Mouse (Mus musculus) left cerebral cortex, postnatal 25 days (tissue): ENCODE data around the gene Lrrc56. TPM values are rescaled to one million over a fixed set of nuclear protein-coding genes. Genes with fewer than 3 reads are reported as not detected.

Source experiments
- DNase-seq, 2 experiments: peaks; one replicate each; pipeline ENCODE4 v3.0.0; 2022; ENCODE audit warnings: low spot score in 2 of 2, mixed read lengths in 1 of 2
- intact Hi-C: fragments of 180-260 bp; cut with DNase I; formaldehyde crosslinking; loops from one replicate; pipeline ENCODE4 v1.15.1; 2025
- total RNA-seq, 2 experiments: library from RNA; stranded (reverse); gene quantifications; 2 replicates each; pipeline ENCODE4 v1.2.3; 2021

Gene Lrrc56
- total RNA-seq, 2 experiments from 2014 or later, result 3.1 to 4.4 TPM

DNA sequence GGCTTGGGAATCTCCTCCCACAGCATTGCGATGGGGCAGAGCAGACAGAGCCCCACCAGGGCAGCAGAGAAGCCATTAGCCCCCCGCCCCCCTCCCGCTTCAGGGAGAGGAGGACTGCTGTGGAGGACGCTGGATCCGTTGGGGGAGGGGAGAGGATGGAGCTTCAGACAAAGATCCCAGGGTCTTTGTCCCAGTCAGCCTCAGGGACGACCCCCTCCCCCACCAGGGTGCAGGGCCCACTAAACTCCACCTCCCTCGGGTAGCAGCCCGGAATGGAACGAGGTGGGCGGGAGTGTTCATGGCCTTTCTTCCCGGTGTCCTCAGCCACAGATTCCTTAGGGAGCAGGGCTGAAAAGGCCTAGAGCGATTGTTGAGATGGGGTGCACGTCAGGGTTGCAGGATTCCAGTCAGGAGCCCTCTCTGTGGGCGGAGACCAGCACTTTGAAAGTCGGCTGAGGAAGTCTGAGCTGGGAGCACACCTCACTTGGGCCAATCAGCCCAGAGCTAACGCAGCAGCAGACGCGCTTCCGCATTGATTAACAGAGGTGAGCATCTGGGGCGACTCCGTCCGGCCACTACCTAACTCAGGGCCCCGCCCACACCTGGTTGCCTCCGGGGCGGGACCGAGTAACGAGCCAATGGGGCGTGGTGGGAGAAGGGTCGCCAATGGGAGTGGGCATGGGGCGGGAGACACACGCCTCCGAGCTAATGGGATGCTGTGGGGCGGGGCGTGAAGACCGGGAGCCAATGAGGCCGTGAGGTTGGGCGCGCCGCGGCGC is 21.3 kb downstream of the Lrrc56 start, which contains the start of gene Rassf7:
TSS of gene Rassf7 (plus strand) at position 760 of the 779 bp plus-strand sequence.
- intact Hi-C loops, result no loop called here
- peak; percentile 79 to 80 for DNase-seq

DNA sequence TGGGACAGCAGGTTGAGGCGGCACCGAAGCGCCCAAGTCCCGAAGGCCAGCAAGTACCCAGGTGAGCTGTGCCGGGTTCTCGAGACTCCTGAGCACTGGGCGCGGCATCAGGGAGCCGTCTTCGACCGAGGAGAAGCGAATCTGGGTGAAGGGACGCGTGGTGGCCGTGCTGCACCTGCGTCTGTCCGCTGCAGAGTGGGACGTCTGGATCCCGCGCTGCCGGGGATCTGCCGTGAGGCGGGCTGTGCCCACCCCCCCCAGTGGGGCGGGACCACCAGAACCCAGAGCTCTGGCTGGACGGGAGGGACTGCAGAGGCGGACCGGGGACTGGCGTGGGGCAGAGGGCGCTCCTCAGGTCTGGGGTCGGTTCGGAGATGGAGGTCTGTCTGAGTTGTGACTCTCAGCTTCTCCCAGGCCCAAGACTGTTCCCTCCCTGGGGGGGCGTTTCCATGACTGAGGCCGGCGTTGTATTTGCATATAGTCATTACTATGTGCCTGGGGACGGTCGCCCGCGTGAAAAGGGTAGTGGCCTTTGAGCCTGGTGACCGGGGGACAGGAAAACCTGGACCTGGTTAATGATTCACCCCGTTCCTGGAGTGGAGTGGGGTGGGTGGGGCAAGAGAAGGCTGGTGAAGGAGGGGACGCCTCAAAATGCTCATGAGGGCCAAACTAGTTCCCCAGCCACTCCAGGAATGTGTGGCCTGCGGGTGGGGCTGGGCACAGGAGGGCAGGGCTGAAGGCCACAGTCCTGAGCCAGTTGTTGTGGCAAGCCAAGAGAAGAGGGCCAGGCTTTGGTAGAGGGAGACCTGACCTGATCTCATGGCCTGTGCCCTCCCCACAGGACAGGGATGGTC is 22.1 kb downstream of the Lrrc56 start:
- intact Hi-C loops, result no loop called here
- DNase-seq, result no peak

DNA sequence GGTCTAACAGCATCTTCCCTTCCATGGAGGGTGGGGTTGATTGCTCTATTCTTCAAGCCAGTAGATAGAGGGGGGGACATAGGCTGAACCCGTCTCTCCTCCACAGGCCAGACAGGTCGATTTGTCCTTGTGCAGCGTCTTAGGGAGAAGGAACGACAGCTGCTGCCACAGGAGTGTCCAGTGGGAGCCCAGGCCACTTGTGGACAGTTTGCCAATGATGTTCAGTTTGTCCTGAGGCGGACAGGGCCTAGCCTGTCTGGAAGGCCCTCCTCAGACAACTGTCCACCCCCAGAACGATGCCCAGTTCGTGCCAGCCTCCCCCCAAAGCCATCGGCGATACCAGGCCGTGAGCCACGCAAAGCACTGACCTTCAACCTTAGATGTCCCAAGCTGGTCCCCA is 22.9 kb downstream of the Lrrc56 start:
- intact Hi-C loops, result no loop called here
- no peak for DNase-seq

DNA sequence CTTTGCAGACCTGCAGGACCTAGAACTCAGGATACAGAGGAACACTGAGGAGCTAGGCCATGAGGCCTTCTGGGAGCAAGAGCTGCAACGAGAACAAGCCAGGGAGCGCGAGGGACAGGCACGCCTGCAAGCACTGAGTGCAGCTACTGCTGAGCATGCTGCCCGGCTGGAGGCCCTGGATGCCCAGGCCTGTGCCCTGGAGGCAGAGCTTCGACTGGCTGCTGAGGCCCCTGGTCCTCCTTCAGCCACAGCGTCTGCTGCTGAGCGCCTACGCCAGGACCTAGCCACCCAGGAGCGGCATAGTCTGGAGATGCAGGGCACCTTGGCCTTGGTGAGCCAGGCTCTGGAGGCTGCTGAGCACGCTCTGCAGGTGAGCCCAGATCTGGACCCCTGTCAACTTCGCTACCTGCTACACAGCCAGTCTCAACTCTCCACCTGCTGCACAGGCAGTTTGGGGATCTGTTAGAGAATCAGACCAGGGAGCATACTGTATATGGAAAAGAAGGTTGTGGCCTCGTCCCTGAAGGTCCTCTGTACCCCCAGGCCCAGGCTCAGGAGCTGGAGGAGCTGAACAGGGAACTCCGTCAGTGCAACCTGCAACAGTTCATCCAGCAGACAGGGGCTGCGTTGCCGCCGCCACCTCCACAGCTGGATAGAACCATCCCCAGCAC is 23.5 kb downstream of the Lrrc56 start:
- no peak for DNase-seq
- intact Hi-C loops, result no loop called here

DNA sequence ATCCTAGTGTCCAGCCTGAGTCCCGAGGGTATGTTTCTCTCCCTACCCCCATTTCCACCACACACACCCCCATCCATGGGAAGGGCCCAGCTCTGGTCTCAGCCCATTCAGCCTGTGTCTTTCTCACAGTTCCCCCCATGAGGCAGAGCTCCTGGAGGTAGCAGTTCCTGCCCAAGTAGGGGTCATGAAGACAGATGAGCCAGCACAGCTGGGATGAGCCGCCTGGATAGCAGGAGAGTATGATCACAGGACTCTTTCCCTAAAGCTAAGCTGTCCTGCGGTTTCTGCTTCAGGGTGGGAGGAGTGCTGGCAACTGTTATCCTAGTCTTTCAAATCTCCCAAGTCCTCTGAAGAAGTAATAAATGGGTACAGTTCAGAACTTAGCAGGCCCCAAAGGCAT is 24.2 kb downstream of the Lrrc56 start:
- DNase-seq, result no peak
- intact Hi-C loops, result no loop called here

DNA sequence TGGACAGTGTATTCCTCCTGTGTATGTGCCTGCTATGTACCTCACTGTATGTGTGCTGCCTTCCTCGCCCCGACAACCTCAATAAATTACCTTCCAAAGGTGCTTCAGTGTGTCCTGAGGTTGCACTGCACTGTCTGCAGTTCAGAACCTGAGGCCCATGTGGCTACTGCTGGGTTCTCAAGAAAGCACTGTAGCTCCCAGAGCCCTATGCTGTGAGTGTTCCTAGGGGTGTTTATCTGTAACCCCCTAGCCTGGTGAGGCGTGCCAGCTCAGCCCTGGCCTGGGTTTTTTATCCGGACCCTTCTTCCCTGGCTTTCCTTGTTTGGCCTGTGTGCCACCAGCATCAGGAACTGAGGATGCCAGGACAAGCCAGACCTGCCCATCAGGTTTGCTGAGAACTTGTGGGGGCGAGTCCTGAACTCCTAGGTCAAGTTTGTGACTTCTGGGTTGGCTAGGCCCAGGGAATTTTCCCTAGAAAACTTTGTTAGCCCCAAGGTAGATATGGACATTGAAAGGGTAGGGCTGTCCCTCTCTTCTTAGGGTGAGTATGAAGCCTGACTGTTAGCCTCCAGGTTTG is 24.7 kb downstream of the Lrrc56 start:
- DNase-seq, result no peak
- intact Hi-C loops, result no loop called here

DNA sequence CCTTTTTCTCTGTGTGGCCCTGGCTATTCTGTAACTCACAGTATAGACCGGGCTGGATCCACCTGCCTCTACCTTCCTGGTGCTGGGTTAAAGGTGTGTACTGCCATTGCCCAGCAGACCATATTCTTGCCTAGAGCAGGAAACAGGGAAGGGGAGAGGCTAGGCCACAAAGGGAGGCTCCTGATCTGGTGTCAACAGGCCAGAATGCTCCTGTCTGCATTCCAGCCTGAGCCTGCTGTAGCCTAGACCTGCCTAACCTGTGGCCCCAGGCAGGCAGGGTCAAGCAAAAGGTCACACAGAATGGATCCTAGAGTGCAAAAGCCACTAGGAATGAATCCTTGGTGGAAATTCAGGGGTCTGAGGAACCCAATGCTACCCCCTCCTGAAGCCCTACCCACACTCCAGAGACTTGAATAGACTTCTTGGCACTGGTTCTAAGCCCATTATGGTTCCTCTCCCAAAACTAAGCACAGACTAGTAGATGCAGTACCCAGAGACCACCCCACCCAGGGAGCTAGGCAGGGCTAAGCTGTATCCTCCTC is 25.7 kb downstream of the Lrrc56 start:
- intact Hi-C loops, result no loop called here

DNA sequence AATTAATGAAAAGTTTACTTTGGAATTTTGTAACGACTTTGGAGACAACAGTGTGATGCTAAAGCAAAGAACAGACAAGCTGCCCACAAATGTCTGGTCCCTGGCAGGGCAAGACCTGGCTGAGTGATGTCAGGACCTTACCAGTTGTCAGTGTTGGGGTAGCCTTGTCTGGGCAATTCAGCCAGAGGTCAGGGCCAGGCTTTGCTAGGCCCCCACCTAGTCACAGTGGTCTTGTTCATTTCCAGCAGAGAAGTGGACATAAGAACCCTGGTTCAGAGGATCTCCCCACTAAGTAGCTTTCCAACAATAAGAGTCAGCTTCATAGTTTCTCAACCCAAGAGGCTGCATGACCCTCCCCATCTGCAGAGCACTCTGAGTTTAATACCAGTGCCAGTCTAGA is 26.4 kb downstream of the Lrrc56 start:
- intact Hi-C loops, result no loop called here
- DNase-seq, result no peak

More for the DNA sequence above, 25.7 kb downstream of the Lrrc56 start:
- no peak for DNase-seq

DNA sequence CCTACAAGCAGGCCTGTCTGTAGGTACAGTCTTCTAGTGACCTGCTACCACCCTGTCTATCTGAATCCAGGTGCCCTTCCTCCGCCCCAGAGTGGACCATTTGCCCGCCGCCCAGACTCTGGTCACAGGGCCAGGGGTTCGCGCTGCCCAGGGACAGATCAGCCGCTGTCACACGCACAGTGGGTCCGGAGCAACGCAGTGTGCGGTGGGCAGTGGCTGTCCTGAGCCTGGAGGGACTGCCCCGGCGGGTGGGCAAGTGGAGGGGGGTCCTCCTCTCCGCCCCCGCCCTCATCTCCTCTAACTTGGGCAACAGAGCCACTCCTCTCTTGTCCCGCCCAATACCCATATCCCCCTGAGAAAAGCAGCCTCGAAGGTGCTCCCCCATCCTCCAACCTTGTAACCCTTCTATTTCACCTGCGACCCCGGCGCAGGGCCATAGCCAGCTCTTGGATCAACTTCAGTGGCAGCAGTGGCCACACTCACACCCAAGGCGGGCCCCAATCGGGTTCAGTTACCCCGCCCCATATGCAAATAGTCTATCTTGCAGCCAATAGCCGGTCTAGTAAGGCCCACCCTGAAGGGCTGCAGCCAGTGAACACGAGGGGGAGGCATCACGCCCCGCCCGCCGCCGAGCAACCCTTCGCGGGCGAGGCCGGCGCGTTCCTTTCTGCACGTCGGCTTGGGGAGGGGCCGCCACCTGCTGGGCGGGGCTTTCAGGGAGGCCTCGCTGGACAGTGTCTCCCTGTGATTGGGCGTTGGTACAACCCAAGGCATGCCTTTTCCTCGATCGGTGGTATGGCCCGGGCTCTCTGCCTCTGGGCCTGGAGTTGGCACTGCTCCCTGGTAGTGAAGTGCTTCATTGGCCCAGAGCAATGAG is 27.5 kb downstream of the Lrrc56 start:
- peak; percentile 91 to 96 for DNase-seq
- intact Hi-C loops, result no loop called here

DNA sequence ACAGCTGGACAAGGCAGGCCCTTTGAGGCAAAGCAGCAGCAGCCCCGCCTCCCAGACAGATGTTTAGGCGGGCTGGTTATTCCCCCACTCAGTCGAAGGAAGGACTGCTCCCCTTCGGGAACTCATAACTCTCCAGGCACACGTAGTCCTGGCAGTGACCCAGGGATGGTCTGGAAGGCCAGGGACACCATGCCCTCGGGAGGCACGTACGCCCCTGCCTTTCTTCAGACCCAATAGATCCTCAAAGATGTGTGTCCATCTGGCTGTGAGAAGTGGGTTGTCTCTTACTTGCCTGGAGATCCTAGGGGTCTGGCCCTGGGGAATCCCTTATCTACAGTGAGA is 28.1 kb downstream of the Lrrc56 start:
- DNase-seq, result no peak
- intact Hi-C loops, result no loop called here

DNA sequence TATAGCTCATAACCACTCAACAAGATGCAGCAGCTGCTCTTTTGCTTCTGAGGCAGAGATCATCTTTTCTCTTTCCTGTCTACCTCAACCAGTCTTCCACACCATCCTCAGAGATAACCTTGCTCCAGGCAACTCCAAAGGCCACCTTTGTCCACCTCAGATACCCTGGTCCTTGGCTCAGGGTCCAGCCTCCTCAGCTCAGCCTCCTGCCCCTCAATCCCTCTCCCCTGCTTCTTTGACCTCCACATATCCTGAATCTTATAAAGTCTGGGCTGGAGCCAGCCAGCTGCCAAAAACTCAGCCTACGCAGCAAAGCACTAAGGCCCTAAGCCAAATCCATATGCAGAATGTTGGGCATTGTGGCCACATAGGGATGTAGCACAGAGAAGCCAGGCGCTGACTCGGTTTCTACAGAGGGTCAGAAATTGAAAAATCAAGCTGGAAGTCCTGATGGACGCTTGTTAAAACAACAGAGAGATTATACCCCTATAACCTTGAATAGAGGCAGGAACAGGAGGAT is 28.8 kb downstream of the Lrrc56 start:
- intact Hi-C loops, result no loop called here
- DNase-seq, result no peak

DNA sequence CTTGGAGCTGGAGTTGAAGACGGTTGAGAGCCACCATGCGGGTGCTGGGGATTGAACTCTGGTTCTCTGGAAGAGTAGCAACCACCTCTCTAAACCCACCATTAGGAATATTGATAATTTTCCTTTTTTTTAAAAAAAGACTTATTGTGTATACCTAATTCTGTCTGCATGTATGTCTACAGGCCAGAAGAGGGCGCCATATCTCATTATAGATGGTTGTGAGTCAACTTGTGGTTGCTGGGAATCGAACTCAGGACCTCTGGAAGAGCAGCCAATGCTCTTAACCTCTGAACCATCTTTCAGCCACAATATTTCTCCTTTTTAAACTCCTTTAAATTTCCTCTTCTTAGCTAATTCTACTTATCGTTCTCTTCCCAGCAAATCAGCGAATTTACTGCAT is 32.6 kb downstream of the Lrrc56 start:
- intact Hi-C loops, result no loop called here
- DNase-seq, result no peak

DNA sequence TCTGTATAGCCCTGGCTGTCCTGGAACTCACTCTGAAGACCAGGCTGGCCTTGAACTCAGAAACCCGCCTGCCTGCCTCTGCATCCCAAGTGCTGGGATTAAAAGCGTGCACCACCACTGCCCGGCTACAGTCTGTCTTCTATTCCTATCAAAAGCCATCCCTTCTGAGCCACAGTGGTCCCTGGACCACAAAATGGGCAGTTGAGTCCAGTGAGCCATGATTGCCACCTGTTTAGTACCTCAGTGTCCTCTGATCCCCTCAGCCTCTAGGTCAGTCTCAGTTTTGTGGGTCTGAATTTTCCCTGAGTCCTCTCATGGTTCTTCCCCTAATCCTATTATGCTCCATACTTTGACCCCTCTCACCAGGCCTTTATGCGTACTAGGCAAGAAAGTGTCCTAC is 33.8 kb downstream of the Lrrc56 start:
- intact Hi-C loops, result loop anchor here (2.0 kb wide), 1 partner anchor 135 kb away; no protein-coding TSS in a partner anchor
- no peak for DNase-seq

DNA sequence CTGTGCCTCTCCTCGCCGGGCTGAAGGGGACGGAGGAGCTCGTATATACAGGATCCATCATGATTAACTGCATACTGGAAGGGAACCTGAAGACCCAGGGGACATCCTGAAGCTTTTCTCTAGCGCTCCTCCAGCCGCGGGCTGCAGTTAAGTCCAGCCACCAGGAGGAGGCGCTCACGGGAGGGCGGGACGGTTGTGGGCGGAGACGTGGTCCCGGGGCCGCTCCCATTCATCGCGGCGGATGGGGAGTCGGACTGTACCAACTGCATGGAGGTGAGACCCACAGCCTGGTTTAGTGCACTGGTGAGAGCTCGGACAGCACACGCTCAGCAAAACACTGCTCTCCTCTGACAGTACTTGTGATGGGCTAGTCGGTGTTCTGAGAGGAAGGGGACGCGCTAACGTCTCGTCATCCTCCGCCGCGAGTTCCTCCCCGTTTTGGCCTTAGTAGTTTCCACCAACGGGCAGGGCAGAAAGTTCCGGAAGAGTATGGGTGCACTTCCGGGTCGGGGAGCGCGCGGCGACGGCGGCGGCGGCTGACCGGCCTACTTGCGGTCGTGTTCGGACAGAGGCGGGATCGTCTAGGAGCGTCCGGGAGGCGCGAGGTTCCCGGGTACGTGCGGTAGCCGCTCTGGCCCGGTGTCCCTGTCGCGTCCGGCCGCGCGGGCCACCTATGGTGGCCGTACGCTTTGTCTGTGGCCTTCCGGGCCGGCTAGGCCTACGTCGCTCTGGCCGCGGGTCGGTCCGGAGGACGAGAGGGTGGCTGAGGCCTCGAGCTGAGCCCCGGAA is 34.5 kb downstream of the Lrrc56 start, which contains the start of gene Phrf1:
TSS of gene Phrf1 (plus strand) at position 506 of the 789 bp plus-strand sequence.
- DNase-seq, result peak; percentile 89 to 92
- intact Hi-C loops, result loop anchor here (2.0 kb wide), 1 partner anchor 134 kb away; no protein-coding TSS in a partner anchor

DNA sequence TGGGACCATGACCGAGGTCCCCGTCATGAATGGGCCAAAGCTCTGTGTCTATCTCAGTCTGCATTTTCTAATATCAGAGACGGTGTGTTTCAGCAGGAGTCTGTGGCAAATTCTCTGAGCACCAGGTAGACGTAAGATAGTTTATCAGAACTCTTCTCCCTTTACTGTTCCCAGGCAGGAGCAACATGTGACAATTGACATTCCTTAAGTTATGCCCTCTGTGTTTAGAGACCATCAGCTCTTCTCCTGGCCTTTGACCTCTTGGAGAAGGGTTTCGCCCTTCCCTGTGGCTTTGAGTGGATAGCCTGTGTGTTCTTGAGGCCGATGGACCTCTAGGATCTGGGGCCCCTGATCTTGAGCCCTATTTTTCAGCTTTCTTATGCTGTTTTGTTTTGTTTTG is 35.7 kb downstream of the Lrrc56 start:
- DNase-seq, result no peak
- intact Hi-C loops, result loop anchor here (2.0 kb wide), 1 partner anchor 133 kb away; no protein-coding TSS in a partner anchor

DNA sequence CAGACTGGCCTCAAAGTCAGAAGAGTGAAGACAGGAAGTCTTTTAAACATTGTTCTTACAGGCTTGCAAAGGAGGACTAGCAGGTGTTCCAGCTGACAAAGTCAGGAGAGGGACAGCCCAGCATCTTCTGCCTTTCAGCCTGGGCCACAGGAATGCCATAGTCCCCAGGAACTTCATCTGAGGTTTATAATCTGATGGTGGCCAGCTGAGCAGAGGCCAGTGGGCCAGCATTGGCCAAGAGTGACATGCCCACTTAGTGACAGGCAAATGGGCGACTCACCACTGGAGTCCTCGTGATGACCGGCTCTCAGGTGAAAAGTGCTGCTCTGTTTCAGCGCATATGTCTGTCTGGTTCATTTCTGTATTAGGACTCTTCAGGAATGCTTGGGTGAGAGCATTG is 36.6 kb downstream of the Lrrc56 start:
- DNase-seq, result no peak
- intact Hi-C loops, result no loop called here

DNA sequence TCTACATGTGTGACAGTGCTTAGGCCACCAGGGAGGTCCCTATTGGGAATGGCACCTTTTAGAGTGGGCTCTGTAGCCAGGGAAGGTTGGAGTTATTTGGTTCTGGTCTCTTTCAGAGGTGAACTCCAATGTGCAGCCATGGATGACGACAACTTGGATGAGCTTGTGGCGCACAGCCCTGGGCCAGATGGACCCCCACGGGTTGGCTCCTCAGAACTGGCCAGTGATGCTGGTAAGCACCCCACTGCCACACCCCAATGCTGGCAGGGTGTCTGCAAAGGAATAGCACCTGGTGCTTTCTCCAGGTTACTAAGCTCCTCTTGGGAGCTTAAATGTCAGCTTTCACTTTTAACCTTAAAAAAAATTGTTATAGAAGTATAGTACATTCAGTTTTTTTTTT is 37.2 kb downstream of the Lrrc56 start:
- intact Hi-C loops, result no loop called here
- DNase-seq, result no peak

DNA sequence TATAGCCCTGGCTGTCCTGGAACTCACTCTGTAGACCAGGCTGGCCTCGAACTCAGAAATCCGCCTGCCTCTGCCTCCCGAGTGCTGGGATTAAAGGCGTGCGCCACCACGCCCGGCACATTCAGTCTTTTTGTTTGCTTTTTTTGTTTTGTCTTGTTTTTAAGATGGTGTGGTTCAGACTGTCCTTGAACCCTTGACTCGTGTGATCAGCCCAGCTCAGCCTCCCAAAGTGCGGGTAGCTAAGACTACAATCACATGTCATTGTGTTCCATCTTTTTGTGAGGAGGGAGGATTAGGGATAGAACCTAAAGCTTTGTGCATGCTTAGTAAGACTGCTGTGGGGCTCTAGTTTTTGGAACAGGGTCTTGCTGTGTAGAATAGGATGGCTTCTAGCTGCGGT is 37.6 kb downstream of the Lrrc56 start:
- intact Hi-C loops, result no loop called here
- no peak for DNase-seq
